Mouse (Mus musculus) CD8-positive naive resting alpha-beta T cell, adult 2 months (primary cell): Measurements from ENCODE around the gene Nkain2.
"Not testable (repeated sequence)": the region's sequence is repeated elsewhere in the genome, so short reads cannot be mapped to it uniquely, and the experiment has no call there.

Experiments
- DNase-seq, 2 experiments: peaks; one replicate each; pipeline ENCODE4 v3.0.0; 2022; ENCODE audit warnings: low read depth in 2 of 2, low spot score in 2 of 2

The Nkain2 gene

GRCm38 (mm10) chr10:32889652-32890506, at the start of gene Nkain2:
Gene Nkain2 (minus strand): TSS chr10:32890462.
- no peak for DNase-seq

GRCm38 (mm10) chr10:32939853-32940252, 49.6 kb upstream of the Nkain2 start:
- no peak for DNase-seq

DNA sequence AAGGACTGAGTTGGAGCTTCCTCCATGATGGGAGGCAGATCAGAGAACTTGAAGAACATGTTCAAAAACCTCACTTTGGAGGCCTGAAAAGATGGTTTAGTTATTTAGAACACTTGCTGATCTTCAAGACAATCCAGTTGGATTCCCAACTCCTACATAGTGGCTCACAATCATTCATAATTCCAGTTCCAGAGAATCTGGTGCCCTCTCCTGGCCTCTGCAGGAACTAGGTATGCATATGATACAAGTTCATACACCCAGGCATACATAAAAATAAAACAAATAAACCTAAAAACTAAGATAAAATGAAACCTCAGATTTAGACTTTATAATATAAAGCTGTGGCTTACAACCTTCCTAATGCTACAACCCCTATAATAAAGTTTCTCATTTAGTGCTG, 4.8 kb upstream of the Nkain2 start:
- no peak for DNase-seq

DNA sequence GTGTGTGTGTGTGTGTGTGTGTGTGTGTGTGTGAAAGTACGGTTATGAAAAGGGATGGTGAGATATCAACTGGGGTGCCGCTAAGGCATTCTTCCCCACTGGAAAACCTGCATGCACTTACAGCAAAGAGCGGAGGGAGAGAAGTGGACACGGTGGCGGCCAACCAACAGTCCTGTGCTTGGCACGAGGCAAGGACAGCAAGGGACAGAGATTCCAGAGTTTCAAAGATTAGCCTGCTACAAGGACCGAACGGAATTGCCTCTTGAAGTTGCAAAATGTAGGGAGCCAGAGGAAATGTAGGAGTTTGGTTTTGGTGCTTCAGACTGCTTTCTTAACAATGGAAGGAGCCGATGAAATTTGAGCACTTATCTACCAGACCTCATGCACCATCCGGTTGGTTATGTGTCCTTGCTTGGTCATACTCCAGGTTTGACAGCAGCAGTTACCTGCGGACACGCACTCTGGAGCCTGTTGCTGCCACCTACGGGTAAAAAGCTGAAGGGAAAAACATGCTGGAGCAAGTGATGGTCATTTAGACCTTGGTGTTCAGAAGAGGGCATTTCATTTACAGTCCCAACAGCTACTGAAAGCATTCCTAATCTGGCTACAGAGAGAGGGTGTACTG, 357 bp upstream of the Nkain2 start:
- no peak for DNase-seq

GRCm38 (mm10) chr10:32881977-32882376, 8.3 kb downstream of the Nkain2 start:
- no peak for DNase-seq

DNA sequence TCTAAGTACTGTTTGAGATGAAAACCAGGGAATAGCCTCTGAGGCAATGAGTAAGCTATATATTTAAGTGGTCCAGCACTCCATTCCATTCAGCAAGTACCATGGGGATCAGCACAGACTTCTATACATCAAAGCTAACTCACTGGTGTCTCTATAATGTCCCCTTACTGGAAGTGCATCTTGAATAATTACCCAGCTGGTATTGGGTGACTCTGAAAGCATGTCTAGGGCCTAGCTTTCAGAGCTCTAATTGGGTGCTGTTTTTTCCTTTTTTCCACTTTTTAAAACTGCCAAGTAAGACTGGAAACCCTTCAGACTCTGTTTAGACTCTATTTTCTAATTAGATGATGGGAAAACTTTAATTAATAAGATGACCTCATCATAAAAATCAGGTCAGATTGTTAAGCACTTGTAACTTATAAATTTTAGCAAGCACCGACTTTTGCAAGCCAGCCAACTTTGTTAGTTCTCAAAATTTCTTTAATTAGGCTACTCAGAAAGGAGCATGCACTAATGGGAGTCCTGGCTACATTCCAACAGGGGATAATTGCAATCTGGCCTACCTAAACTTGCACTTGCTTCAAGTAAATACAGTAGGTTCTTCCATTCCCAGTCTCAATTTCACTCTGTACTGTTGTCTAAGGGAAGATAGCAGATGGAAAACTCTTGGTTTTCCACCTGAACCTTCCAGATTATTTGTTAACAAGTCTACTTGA, 19.4 kb downstream of the Nkain2 start:
- no peak for DNase-seq

GRCm38 (mm10) chr10:32869541-32869940, 20.7 kb downstream of the Nkain2 start:
- DNase-seq, result no peak

DNA sequence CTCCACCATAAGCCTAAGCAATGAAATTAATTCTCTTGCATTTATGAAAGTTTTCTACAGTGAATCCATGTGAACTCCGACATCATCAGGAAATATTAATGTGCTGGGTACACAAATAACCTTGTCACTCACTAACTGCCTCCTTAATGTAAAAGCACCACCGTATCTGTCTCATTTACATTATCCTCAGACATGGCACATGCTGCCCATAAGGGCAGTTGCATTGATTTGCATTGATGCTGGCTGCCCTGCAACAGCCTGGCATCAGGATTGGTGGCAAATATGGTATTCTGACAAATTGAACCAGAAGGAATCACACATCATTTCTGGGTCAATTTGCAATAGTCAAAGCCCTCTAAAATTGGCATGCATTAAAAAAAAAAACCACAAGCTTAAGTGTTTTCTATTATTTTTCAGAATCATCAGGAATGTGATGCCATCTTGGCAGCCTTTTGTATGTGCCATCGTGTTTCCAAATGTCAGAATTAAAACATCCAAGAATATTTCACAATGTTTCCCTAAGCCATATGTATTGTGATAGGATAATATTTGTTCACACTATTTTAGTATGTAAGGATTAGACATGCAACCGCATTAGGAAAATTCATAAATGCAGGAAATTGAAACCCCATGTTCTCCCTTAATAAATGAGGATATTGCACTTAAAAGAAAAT, 74.9 kb downstream of the Nkain2 start:
- no peak for DNase-seq

GRCm38 (mm10) chr10:32796215-32796614, 94.0 kb downstream of the Nkain2 start:
- no peak for DNase-seq

DNA sequence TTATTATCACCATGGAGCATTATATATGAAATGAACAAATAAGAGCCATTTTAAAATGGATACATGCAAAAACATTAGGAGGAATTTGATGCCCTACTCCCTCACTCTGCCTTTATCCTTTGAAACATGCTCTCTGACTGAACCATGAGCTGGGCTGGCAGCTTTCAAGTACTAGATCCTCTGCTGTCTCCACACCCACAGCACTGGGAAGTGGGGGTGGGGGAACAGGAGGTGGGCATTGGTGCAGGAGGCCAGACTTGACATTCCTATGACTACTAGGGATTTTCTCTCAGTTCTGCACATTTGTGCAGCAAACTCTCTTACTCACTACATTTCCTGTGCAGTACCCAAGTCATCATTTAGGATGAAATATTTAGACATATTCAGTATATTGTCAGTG, 99.7 kb downstream of the Nkain2 start:
- DNase-seq, result no peak

GRCm38 (mm10) chr10:32782732-32783359, 107.4 kb downstream of the Nkain2 start:
- no peak for DNase-seq

- DNase-seq, result no peak
Observed at GRCm38 (mm10) chr10:32738989-32739388, 151.3 kb downstream of the Nkain2 start.

DNA sequence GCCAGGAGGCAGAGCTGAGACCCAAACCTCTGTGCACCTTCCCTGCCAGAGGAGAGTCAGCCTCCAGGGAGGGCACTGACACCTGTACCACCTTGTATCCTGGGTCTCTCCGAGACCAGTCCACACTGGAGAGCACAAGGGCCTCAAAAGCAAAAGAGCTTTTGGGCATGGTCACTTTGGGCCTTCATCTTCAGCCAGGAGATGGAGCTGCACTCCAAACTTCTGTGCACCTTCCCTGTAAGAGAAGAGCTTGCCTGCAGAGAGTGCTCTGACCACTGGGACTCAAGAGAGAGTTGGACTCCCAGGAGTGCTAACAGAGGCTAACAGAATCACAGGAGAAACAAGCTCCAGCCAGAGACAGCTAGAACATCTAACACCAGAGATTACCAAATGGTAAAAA, 183.7 kb downstream of the Nkain2 start:
- not testable (repeated sequence) for DNase-seq

DNA sequence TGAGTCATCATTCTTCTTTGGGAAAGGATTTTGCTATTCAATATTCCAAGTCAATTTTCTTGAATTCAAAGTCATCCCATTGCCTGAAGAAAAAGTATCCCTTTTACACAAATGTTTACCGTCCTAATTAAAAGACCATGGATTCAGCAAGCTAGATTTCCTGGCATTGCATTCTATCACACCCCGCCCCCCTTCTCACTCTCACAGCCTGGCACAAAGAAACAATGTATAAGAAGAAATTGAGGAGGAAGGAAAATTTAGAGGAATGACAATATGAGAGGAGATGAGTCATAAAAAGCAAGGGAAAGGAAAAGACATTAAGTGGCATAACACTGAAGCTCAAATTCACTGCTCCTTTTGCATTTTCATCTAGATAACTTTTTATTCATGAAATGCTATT, 193.6 kb downstream of the Nkain2 start:
- no peak for DNase-seq

GRCm38 (mm10) chr10:32684548-32684947, 205.7 kb downstream of the Nkain2 start:
- no peak for DNase-seq

DNA sequence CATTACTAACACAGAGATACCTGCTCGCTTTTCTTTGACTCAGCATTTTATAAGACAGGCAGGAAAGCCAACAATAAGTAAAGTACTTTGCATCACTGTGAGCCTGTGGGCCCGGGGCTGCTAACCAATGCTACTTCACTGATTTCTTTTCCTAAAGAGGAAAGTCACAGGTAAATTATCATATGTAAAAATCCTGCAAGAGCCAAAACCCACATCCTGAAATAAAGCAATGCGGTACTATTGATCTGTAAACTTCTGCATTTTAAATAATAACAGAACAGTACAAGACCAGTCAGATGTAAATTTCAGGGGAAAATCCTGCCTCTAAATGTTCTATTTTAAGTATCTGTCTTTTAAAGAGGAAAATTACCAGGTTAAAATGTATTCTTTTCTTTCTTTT, 250.0 kb downstream of the Nkain2 start:
- DNase-seq, result no peak

DNA sequence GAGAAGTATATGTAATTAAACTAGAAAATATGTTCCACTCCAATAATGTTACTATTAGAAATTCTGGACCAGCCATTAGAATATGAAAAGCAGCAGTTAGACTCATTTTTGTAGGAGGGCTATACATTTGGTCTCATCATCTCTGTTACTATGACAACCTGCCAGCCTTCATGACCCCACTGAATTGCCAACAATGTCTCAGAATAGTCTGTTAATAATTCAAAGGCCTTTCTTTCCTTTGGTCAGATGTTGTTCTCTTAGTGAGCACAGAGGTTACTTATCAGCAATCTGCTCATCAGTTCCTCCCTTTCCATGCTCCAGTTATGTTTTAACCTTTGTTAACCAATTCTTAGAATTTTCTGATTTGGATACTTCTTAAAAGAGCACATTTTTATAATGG, 251.1 kb downstream of the Nkain2 start:
- no peak for DNase-seq

DNA sequence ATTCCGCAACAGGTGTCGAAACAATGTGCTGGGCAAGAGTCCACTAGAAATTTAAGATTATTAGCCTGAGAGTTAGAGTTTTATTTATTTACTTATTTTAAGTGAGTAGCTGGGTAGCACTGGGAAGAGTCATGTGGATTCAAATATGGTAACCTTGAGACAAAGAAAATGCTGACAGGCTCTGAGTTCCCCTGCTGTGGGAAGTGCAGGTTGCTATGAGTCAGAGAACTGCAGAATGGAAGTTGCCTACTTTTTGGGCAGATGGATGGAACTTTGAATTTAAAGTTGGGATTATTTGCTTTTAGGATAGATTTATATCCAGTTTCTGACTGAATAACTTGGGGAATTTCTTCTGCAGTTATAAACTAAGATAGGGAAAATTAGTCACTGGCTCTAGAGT, 259.2 kb downstream of the Nkain2 start:
- no peak for DNase-seq

GRCm38 (mm10) chr10:32604448-32604847, 285.8 kb downstream of the Nkain2 start:
- no peak for DNase-seq

DNA sequence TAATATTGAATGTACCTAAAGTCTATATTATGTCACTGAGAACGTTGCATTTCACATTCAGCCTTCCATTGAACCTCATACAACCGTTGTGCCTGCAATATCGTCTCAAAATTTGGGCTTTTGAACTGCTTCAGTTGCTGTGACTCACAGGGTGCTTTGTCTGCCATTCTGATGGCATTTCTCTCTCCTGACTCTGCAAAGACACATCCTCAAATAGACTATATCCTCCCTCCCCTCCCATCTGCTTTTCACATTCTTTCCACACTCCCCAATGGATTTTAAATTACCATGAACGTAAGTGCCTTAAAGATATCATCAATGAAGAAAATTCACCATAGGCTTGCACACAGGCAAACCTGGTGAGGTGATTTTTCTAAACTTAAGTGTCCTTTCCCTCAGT, 287.5 kb downstream of the Nkain2 start:
- DNase-seq, result no peak

- DNase-seq, result no peak
Observed at GRCm38 (mm10) chr10:32594998-32595397, 295.3 kb downstream of the Nkain2 start.
